Mouse (Mus musculus) layer of hippocampus, postnatal 25 days (tissue): ENCODE measurements around the gene Cgn. TPM values are rescaled to one million over a fixed set of nuclear protein-coding genes. Genes with fewer than 3 reads are reported as not detected.

Experiments used
- DNase-seq, 2 experiments: peaks; one replicate each; pipeline ENCODE4 v3.0.0; 2022; ENCODE audit warnings: mixed read lengths in 2 of 2, low spot score in 1 of 2; ENCODE audit errors: extremely low spot score in 1 of 2
- total RNA-seq, 2 experiments: library from RNA; stranded (reverse); gene quantifications; 2 replicates each; pipeline ENCODE4 v1.2.3; 2021

Cgn gene
- 1 to 10 TPM; 3.1 to 3.2 TPM for total RNA-seq

DNA sequence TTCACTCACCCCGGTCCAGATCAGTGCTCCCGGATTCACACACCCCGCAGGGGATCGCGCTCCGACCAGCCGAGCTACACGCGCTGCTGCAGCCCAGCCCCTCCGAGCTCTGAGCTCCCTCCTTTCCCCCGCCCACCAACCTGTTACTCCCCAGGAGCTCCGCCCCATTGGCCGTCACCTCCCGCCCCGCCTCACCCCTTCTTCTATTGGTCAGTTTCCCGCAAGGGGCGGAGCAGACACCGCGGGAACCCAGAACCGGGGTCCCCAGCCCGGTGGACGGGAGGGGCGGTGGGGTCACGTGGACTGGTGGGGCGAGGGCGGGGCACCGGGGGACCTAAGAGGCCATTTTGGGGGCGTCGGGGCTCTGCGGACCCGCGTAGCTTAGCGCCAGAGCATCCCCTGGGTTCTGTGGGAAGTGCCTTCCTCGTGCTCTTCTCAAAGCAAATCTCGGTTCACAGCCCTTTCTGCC lies at the start of gene Cgn:
TSS of gene Cgn (minus strand) at position 126 of the 469 bp plus-strand sequence.
- DNase-seq = peak; percentile 77 to 83

DNA sequence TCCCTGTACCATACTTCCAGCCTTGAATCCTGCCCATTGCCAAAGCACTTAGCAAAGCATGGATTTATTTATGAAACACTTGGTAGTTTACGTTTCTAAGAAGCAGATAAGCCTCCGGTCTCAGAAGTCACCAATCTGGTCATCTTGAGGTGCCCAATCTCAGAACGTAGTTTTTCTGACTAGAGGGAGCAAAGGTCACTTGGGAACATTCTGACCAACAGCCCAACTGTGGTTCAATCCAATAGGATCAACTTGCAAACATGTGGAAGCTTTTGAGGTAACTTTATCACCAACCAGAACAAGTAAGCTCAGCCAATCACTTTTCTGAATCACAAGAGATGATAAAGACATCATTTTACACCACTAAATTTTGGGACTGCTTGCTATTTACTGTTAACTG lies 49.1 kb upstream of the Cgn start:
- DNase-seq = no peak

DNA sequence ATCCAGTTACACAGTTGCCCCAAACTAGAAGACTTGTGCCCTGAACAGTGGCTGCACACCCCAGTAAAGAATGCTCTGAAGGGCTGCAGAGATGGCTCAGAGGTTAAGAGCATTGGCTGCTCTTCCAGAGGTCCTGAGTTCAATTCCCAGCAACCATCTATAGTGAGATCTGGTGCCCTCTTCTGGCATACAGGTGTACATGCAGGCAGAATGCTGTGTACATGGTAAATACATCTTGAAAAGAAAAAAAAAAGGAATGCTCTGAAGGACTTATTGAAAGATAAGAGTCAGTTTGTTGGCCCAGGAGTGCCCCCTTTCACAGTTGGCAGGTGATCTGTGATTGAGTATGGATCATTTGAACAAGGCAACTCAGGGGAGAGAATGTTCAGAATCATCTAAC lies 47.1 kb upstream of the Cgn start:
- DNase-seq = no peak

- DNase-seq = no peak
These were observed 46.4 kb upstream of the Cgn start for GRCm38 (mm10) chr3:94832701-94833100.

DNA sequence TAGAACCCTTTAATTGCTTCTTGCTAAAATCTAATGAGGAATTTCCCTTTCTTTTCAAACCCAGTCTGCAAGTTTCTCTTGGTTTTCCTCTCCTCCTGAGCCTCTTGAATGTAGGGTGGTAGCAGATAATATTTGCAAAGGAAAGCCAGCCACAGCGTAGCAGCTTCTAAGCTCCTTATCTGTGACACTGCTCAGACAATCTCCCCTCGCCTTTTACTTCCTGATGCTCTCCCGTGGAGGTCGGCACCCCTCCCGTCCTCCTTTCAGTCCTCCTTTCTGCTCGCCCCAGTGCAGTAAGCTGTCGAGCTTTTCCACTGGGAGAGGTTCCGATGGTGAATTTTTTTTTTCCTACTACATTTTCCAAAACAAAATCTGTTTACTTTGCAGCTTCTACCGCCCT lies 45.8 kb upstream of the Cgn start:
- DNase-seq = no peak

GRCm38 (mm10) chr3:94824110-94824509 lies 37.8 kb upstream of the Cgn start:
- no peak for DNase-seq

GRCm38 (mm10) chr3:94822082-94822481 lies 35.8 kb upstream of the Cgn start:
- no peak for DNase-seq

DNA sequence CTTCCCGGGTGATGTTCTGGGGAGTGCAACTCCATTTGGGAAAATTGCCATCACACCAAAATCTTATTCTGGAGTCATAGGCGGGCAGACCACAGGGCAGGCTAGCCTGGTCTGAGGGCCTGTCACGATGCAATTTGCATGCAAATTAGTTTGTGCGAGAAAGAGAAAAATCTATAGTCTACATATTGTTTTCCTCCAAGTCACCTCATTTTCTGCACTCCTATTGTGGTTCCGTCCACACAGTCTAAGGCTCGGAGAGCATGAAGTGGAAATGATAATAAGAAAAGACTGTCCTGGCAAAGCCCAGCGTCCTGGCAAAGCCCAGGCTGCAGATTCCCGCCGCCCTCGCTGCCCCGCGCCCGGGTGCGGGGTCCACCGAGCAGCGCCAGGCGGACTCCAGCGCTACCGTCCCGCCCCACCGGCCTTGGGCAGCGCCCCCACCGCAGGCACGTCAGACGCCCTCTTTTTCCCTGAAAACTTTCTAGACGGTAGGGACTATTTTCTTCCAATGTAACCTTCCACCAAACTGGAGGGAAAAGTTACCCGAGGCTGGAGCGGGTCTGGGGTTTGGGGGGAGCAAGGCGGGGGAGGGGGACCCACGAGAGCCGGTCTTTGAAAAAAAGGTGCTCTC lies 34.8 kb upstream of the Cgn start:
- peak in 1 of 2 experiments; percentile 12 for DNase-seq

DNA sequence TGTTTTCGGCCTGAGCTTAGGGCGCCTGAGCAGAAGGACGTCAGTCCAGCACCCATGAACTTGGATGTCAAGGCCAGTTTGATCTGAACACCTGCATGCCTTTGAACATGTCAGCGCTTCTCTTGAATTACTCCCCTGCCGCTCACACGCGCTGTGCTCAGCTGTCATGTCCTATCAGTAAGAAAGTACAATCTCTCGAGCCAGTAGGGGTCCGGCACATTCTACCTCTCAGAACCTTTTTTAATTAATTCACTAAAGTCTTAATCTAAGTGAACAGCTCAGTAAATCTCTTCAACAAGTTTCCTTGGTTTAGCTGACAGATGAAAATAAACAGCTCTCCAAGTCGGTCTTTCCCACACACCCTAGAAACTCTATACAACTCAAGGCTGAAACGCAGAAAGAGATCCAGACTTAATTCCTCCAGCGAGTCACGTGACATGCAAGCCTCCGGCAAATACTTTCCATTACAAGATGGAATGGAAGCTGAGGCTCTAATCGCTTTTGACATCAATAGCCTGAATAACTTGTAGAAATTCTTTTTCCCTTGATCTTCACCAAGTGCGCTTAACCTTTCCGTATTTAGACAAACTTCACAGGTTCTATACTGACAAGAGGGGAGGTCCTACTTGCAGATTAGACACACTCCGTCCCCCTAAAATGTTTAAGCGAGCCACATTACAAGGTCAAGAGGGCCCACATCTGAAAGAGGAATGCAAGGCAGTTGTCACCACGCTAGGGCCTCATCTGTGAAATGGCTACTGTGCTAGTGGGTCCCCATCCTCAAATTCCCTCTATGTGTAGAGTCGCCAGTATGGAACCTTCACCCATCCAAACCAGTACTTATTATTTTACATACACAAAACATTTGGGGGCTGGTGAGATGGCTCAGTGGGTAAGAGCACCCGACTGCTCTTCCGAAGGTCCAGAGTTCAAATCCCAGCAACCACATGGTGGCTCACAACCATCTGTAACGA lies 33.4 kb upstream of the Cgn start:
- no peak for DNase-seq

GRCm38 (mm10) chr3:94817731-94818130 lies 31.4 kb upstream of the Cgn start:
- DNase-seq = no peak

- no peak for DNase-seq
These were observed 29.3 kb upstream of the Cgn start for GRCm38 (mm10) chr3:94815603-94816002.

- DNase-seq = no peak
These were observed 28.4 kb upstream of the Cgn start for GRCm38 (mm10) chr3:94814663-94815062.

- DNase-seq = no peak
These were observed 27.8 kb upstream of the Cgn start for GRCm38 (mm10) chr3:94814063-94814462.

DNA sequence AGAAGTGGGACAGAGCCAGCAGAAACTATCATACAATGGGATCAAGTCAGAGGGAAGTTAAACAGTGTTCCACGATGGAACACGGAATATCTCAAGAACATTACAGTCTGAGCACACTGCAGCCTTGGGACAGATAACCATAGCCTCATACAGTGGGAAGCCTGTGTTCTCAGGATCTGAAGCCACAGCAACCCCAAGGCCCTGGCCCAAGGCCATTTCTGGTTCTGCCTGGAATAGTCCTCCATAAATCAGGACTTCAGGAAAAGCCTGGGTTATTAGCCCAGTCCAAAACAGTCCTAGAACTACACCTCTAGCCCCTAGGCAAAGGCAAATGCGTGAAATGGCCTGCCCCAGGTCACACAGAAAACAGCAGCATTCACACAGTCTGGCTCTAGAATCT lies 27.4 kb upstream of the Cgn start:
- DNase-seq = no peak

DNA sequence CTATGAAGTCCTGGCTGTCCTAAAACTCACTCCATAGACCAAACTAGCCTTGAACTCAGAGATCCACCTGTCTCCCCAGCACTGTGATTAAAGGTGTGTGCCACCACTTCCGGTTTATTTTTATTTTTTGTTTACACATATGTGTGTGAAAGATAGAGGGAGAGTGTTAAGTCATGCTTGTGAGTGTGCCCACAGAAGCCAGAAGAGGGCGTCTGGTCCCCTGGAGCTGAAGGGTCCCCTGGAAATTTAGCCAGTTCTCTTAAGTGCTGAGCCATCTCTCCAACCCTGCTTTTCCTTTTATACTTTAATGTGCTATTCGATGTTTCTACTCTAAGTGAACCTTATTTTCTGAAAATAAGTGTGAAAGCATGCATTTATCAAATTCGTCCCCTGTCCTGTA lies 25.3 kb upstream of the Cgn start:
- peak in 1 of 2 experiments; percentile 24 for DNase-seq

DNA sequence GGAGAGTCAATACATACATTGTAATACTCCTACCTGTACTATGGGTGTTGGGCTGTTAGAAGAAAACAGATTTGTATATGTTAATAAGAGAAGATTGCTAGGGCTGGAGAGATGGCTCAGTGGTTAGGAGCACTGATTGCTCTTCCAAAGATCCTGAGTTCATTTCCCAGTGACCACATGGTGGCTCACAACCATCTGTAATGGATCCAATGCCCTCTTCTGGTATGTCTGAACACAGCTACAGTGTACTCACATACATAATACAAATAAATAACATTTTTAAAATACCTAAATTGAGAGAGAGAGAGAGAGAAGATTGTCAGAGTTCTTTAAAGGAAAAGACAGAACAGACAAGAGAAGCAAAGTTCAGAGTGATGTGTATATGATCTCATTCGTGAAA lies 22.0 kb upstream of the Cgn start:
- DNase-seq = no peak

DNA sequence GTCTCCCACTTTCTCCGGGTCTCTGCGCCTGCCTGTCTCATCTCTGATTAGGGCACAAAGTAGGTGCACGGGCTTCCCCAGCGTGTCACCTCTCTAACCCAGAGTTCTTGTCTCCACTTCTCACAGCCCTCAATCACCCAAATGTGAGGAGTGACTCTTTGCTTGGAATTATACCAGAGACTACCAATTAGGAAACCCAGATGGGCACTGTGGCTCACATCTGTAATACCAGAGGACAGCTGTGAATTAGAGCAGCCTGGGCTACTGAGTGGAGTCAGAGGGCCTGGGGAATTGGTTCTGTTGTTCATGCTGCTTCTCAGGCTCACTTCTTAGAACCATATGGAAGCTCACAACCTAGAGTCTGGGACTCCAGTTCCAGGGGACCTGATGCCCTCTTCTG lies 18.7 kb upstream of the Cgn start:
- no peak for DNase-seq

DNA sequence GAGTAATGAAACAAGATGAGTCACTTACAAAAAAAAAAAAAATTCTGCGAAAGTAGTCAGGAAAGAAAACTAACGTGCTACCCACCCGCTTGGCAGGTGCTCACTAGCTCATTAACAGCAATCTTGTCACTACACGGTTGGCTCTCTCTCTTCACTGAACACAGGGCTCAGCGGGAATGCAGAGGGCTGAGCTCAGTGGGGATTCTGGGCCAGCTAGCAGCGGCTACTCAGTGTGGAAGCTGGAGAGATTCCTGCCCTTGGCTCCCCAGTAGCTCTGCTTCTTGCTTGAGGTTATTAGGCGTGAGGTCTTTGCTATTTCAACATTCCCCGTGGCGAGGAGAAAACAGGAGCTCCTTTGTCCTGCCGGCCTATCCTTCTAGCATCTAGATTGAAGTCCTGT lies 17.9 kb upstream of the Cgn start:
- DNase-seq = no peak

DNA sequence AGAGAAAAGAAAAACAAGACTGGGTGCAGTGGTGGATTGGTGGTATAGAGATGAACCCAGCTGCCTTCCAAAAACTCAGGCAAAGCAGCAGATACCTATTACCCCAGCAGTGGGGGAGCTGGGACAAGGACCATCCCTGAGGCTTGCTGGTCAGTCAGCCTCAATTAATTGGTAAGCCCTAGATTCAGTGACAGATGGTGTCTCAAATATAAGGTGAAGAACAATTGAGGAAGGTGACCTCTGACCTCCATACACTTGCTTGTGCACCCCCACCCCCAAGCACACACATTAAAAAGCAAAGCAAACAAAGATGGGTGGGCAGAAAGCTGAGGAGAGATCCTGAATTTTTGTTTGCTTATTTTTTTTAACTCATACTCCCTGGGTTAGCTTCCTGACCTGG lies 9.9 kb upstream of the Cgn start:
- DNase-seq = no peak

GRCm38 (mm10) chr3:94795596-94796140 lies 9.4 kb upstream of the Cgn start:
- no peak for DNase-seq

DNA sequence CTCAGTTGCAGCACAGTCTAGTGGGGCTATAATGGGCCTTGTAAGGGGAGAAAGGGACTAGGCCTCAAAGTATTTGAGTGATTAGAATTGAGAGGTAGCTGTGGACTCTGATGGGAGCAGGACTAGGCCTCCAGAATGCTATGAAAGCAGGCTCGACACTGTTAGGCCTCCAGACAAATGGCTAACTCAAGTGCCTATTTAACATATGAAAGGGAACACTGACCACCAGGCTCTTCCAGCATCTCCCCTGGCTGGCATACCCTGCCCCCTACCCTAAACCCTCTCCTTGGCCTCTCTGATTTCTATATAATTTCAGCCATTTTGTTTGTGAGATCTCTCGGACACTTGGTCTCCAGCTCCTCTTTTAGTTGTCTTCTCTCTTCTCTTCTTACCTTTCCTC lies 8.1 kb upstream of the Cgn start:
- DNase-seq = no peak
